Mouse (Mus musculus): Measurements from ENCODE around the gene Tmem211. TPM values are rescaled to one million over a fixed set of nuclear protein-coding genes. Genes with fewer than 3 reads are reported as not detected.

Tmem211 gene
- polyA plus RNA-seq, 1 experiment = not detected

- 7% methylated on average over 10 of the region's 10 CpGs for WGBS
- Histone ChIP-seq H3K4me3 (replicated peaks; ENCODE audit: control insufficient read depth, low read depth, low read length) (no peak overlapping the region), H3K27ac (ENCODE audit: control insufficient read depth, insufficient read depth, low read depth, low read length, poor library complexity) (no peak overlapping the region), H3K4me1 (ENCODE audit: control insufficient read depth, insufficient read depth, low read length) (no peaks in the 10 kb centered on the region)
- TF ChIP-seq CTCF (IDR thresholded peaks at IDR 0.05; ENCODE audit: control insufficient read depth, insufficient read depth, low read length) (no peak), POLR2A (IDR thresholded peaks at IDR 0.05; ENCODE audit: borderline replicate concordance, control insufficient read depth, low read depth, low read length) (no peak)
These were observed 1.4 kb upstream of the Tmem211 start for GRCm38 (mm10) chr5:113225271-113225670.

DNA sequence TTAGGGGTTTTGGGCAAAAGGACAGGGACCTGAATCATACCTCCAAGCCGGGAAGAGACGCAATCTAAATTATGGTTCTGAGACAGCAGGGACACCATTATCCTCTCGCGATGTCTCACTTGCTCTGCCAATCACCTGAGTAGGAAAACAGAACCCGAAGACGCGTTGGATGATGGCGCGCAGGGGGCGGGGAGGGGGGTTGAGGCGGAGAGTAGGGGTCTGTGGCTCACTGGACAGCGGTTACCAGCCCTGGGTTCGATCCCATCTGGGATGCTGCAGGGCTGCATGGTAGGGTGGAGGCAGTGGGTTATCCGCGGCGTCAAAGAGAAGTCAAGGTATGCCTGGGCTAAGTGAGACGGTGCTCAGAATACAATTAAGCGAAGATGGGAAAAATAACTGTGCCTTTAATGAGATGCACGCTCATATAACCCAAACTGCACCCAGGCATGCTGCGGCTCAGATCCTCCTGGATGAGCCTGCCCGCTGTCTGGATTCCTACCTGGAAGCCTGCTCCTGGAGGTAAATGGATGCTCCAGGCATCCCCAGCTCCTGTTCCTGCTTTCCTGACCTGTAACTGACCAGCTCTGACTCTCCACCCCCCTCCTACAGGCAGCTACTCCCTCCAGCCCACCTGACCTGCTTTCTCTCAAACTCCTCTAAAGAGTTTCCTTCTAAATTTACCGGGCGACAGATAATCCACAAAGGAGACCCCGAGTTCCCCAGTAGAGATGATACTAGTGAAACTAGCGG, 848 bp upstream of the Tmem211 start:
- Histone ChIP-seq H3K4me3 (replicated peaks; ENCODE audit: control insufficient read depth, low read depth, low read length) (no peak overlapping the region), H3K4me1 (ENCODE audit: control insufficient read depth, insufficient read depth, low read length) (no peaks in the 10 kb centered on the region), H3K27ac (ENCODE audit: control insufficient read depth, insufficient read depth, low read depth, low read length, poor library complexity) (no peak overlapping the region)
- TF ChIP-seq POLR2A (IDR thresholded peaks at IDR 0.05; ENCODE audit: borderline replicate concordance, control insufficient read depth, low read depth, low read length) (no peak), CTCF (IDR thresholded peaks at IDR 0.05; ENCODE audit: control insufficient read depth, insufficient read depth, low read length) (no peak)
- WGBS = 38% methylated on average over 25 of the region's 25 CpGs

DNA sequence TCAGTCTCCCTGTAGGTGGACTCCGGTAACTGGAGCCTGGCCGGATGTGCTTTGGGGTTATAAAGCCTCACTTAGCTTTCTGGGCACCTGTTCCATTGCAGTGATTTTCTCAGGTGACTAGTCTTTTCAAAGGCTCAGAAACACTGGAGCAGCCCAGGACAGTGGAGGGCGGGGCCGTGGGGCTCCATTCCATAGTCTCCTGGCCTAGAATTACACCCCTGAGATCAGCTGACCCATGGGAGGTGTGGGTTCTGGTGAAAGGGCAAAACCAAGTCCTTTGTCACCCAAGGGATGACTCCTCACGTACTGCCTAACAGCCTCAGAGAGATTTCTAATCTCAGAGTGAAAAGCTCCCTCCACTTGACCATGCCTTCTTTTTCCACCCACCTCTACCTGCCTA, 3.5 kb downstream of the Tmem211 start:
- no peak for TF ChIP-seq CTCF (IDR thresholded peaks at IDR 0.05; ENCODE audit: control insufficient read depth, insufficient read depth, low read length)
- no peak for TF ChIP-seq POLR2A (IDR thresholded peaks at IDR 0.05; ENCODE audit: borderline replicate concordance, control insufficient read depth, low read depth, low read length)
- Histone ChIP-seq H3K27ac (ENCODE audit: control insufficient read depth, insufficient read depth, low read depth, low read length, poor library complexity) (no peak overlapping the region), H3K4me1 (ENCODE audit: control insufficient read depth, insufficient read depth, low read length) (no peaks in the 10 kb centered on the region), H3K4me3 (replicated peaks; ENCODE audit: control insufficient read depth, low read depth, low read length) (no peak overlapping the region)
- 77% methylated on average over 5 of the region's 5 CpGs for whole genome bisulfite sequencing

- Histone ChIP-seq H3K4me1 (ENCODE audit: control insufficient read depth, insufficient read depth, low read length) (no peaks in the 10 kb centered on the region), H3K4me3 (replicated peaks; ENCODE audit: control insufficient read depth, low read depth, low read length) (no peak overlapping the region), H3K27ac (ENCODE audit: control insufficient read depth, insufficient read depth, low read depth, low read length, poor library complexity) (no peak overlapping the region)
- 74% methylated on average over 8 of the region's 8 CpGs for WGBS
- TF ChIP-seq CTCF (IDR thresholded peaks at IDR 0.05; ENCODE audit: control insufficient read depth, insufficient read depth, low read length) = no peak
- no peak for TF ChIP-seq POLR2A (IDR thresholded peaks at IDR 0.05; ENCODE audit: borderline replicate concordance, control insufficient read depth, low read depth, low read length)
These were observed 22.7 kb downstream of the Tmem211 start for GRCm38 (mm10) chr5:113249263-113249930.

- WGBS = 93% methylated on average over 11 of the region's 11 CpGs
- TF ChIP-seq POLR2A (IDR thresholded peaks at IDR 0.05; ENCODE audit: borderline replicate concordance, control insufficient read depth, low read depth, low read length) (no peak), CTCF (IDR thresholded peaks at IDR 0.05; ENCODE audit: control insufficient read depth, insufficient read depth, low read length) (no peak)
- Histone ChIP-seq H3K4me3 (replicated peaks; ENCODE audit: control insufficient read depth, low read depth, low read length) (no peak overlapping the region), H3K27ac (ENCODE audit: control insufficient read depth, insufficient read depth, low read depth, low read length, poor library complexity) (no peak overlapping the region), H3K4me1 (ENCODE audit: control insufficient read depth, insufficient read depth, low read length) (no peaks in the 10 kb centered on the region)
These were observed 24.1 kb downstream of the Tmem211 start for GRCm38 (mm10) chr5:113250806-113251205.

- Histone ChIP-seq H3K4me1 (ENCODE audit: control insufficient read depth, insufficient read depth, low read length) (no peaks in the 10 kb centered on the region), H3K27ac (ENCODE audit: control insufficient read depth, insufficient read depth, low read depth, low read length, poor library complexity) (no peak overlapping the region), H3K4me3 (replicated peaks; ENCODE audit: control insufficient read depth, low read depth, low read length) (no peak overlapping the region)
- 81% methylated on average over 8 of the region's 8 CpGs for WGBS
- TF ChIP-seq CTCF (IDR thresholded peaks at IDR 0.05; ENCODE audit: control insufficient read depth, insufficient read depth, low read length) = no peak
- TF ChIP-seq POLR2A (IDR thresholded peaks at IDR 0.05; ENCODE audit: borderline replicate concordance, control insufficient read depth, low read depth, low read length) = no peak
These were observed 38.9 kb downstream of the Tmem211 start for GRCm38 (mm10) chr5:113265637-113266036.

DNA sequence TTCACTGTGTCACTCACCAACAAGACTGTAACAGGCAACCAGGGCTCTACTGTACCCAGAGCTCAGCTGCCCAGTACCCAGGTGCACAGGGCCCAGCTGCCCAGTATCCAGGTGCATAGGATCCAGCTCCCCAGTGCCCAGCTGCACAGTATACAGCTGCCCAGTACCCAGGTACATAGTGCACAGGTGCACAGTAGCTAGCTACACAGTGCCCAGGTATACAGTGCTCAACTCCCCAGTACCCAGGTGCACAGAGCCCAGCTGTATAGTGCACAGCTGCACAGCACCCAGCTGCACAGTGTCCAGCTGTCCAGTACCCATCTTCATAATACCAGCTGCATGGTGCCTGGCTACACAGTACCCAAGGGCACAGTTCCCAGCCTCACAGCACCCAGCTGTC, 41.5 kb downstream of the Tmem211 start:
- TF ChIP-seq POLR2A (IDR thresholded peaks at IDR 0.05; ENCODE audit: borderline replicate concordance, control insufficient read depth, low read depth, low read length) (no peak), CTCF (IDR thresholded peaks at IDR 0.05; ENCODE audit: control insufficient read depth, insufficient read depth, low read length) (no peak)
- Histone ChIP-seq H3K4me3 (replicated peaks; ENCODE audit: control insufficient read depth, low read depth, low read length) (no peak overlapping the region), H3K27ac (ENCODE audit: control insufficient read depth, insufficient read depth, low read depth, low read length, poor library complexity) (no peak overlapping the region), H3K4me1 (ENCODE audit: control insufficient read depth, insufficient read depth, low read length) (no peaks in the 10 kb centered on the region)

GRCm38 (mm10) chr5:113270043-113270442, 43.3 kb downstream of the Tmem211 start:
- TF ChIP-seq POLR2A (IDR thresholded peaks at IDR 0.05; ENCODE audit: borderline replicate concordance, control insufficient read depth, low read depth, low read length) (no peak), CTCF (IDR thresholded peaks at IDR 0.05; ENCODE audit: control insufficient read depth, insufficient read depth, low read length) (no peak)
- no peak overlapping the region for H3K27ac ChIP-seq (ENCODE audit: control insufficient read depth, insufficient read depth, low read depth, low read length, poor library complexity)
- 69% methylated on average over 3 of the region's 3 CpGs for WGBS
- H3K4me1 ChIP-seq (ENCODE audit: control insufficient read depth, insufficient read depth, low read length) = no peaks in the 10 kb centered on the region
- no peak overlapping the region for H3K4me3 ChIP-seq (replicated peaks; ENCODE audit: control insufficient read depth, low read depth, low read length)
